Mouse (Mus musculus): Measurements from ENCODE around the gene Armc7. TPM values are rescaled to one million over a fixed set of nuclear protein-coding genes. Genes with fewer than 3 reads are reported as not detected.

Armc7 gene
- polyA plus RNA-seq, 1 experiment from 2014 or later = 5.1 TPM

- no peak for ATAC-seq (replicated peaks; ENCODE audit: insufficient number of reproducible peaks, low FRiP score, low TSS enrichment)
- peak overlapping the region; percentile 90 for H3K4me2 ChIP-seq
- H3K9me3 ChIP-seq (replicated peaks; ENCODE audit: control insufficient read depth, low read length) = no peaks in the 10 kb centered on the region
- H3K27me3 ChIP-seq (ENCODE audit: control insufficient read depth, insufficient read depth, low read length) = no peaks in the 10 kb centered on the region
- no peaks in the 10 kb centered on the region for H3K36me3 ChIP-seq (ENCODE audit: control insufficient read depth, insufficient read depth, low read length)
- peak overlapping the region; percentile 58; the same call in 1 of the 2 replicates for H3K9ac ChIP-seq (ENCODE audit: low read depth, low read length)
- H3K27ac ChIP-seq (ENCODE audit: low read depth, low read length) = peak overlapping the region; percentile 79
- WGBS (ENCODE audit: insufficient replicate concordance) = 24% methylated on average over 5 of the region's 5 CpGs
- peaks cover 66% of the 10 kb centered on the region for H3K4me1 ChIP-seq (ENCODE audit: control insufficient read depth, insufficient read depth, low read length)
- H3K4me3 ChIP-seq (ENCODE audit: low read depth, low read length) = peak overlapping the region; percentile 100
Measured at GRCm38 (mm10) chr11:115510507-115510888, 35.0 kb downstream of the Armc7 start.

- Histone ChIP-seq H3K36me3 (ENCODE audit: control insufficient read depth, insufficient read depth, low read length) (no peaks in the 10 kb centered on the region), H3K4me3 (ENCODE audit: low read depth, low read length) (peak overlapping the region; percentile 100), H3K27me3 (ENCODE audit: control insufficient read depth, insufficient read depth, low read length) (no peaks in the 10 kb centered on the region), H3K27ac (ENCODE audit: low read depth, low read length) (peak overlapping the region; percentile 79), H3K4me1 (ENCODE audit: control insufficient read depth, insufficient read depth, low read length) (peaks cover 62% of the 10 kb centered on the region), H3K9me3 (replicated peaks; ENCODE audit: control insufficient read depth, low read length) (no peaks in the 10 kb centered on the region), H3K4me2 (peak overlapping the region; percentile 90), H3K9ac (ENCODE audit: low read depth, low read length) (peak overlapping the region; percentile 0; the same call in 1 of the 2 replicates)
- no peak for ATAC-seq (replicated peaks; ENCODE audit: insufficient number of reproducible peaks, low FRiP score, low TSS enrichment)
- 66% methylated on average over 2 of the region's 2 CpGs for WGBS (ENCODE audit: insufficient replicate concordance)
Measured at GRCm38 (mm10) chr11:115511121-115511520, 35.7 kb downstream of the Armc7 start.

GRCm38 (mm10) chr11:115512004-115512403, 36.5 kb downstream of the Armc7 start:
- Histone ChIP-seq H3K4me3 (ENCODE audit: low read depth, low read length) (peak overlapping the region; percentile 100), H3K9ac (ENCODE audit: low read depth, low read length) (peak overlapping the region; percentile 97; the same call in 1 of the 2 replicates), H3K9me3 (replicated peaks; ENCODE audit: control insufficient read depth, low read length) (no peaks in the 10 kb centered on the region), H3K4me2 (peak overlapping the region; percentile 90), H3K27me3 (ENCODE audit: control insufficient read depth, insufficient read depth, low read length) (no peaks in the 10 kb centered on the region), H3K27ac (ENCODE audit: low read depth, low read length) (peak overlapping the region; percentile 89), H3K4me1 (ENCODE audit: control insufficient read depth, insufficient read depth, low read length) (peaks cover 54% of the 10 kb centered on the region), H3K36me3 (ENCODE audit: control insufficient read depth, insufficient read depth, low read length) (no peaks in the 10 kb centered on the region)
- 63% methylated on average over 3 of the region's 3 CpGs for WGBS (ENCODE audit: insufficient replicate concordance)
- no peak for ATAC-seq (replicated peaks; ENCODE audit: insufficient number of reproducible peaks, low FRiP score, low TSS enrichment)

- Histone ChIP-seq H3K4me1 (ENCODE audit: control insufficient read depth, insufficient read depth, low read length) (peaks cover 48% of the 10 kb centered on the region), H3K4me3 (ENCODE audit: low read depth, low read length) (peak overlapping the region; percentile 100), H3K27me3 (ENCODE audit: control insufficient read depth, insufficient read depth, low read length) (no peaks in the 10 kb centered on the region), H3K36me3 (ENCODE audit: control insufficient read depth, insufficient read depth, low read length) (no peaks in the 10 kb centered on the region), H3K9me3 (replicated peaks; ENCODE audit: control insufficient read depth, low read length) (no peaks in the 10 kb centered on the region), H3K4me2 (peak overlapping the region; percentile 90), H3K9ac (ENCODE audit: low read depth, low read length) (peak overlapping the region; percentile 97), H3K27ac (ENCODE audit: low read depth, low read length) (peak overlapping the region; percentile 89)
- no peak for ATAC-seq (replicated peaks; ENCODE audit: insufficient number of reproducible peaks, low FRiP score, low TSS enrichment)
- 33% methylated on average over 8 of the region's 8 CpGs for WGBS (ENCODE audit: insufficient replicate concordance)
Measured at GRCm38 (mm10) chr11:115512407-115513183, 37.1 kb downstream of the Armc7 start.

- Histone ChIP-seq H3K4me3 (ENCODE audit: low read depth, low read length) (peak overlapping the region; percentile 100), H3K27ac (ENCODE audit: low read depth, low read length) (peak overlapping the region; percentile 89), H3K4me1 (ENCODE audit: control insufficient read depth, insufficient read depth, low read length) (peaks cover 40% of the 10 kb centered on the region), H3K9ac (ENCODE audit: low read depth, low read length) (peak overlapping the region; percentile 97), H3K27me3 (ENCODE audit: control insufficient read depth, insufficient read depth, low read length) (no peaks in the 10 kb centered on the region), H3K36me3 (ENCODE audit: control insufficient read depth, insufficient read depth, low read length) (no peaks in the 10 kb centered on the region), H3K9me3 (replicated peaks; ENCODE audit: control insufficient read depth, low read length) (no peaks in the 10 kb centered on the region), H3K4me2 (peak overlapping the region; percentile 90)
- WGBS (ENCODE audit: insufficient replicate concordance) = under 1% methylated on average over 54 of the region's 57 CpGs
- ATAC-seq (replicated peaks; ENCODE audit: insufficient number of reproducible peaks, low FRiP score, low TSS enrichment) = peak; percentile 55
Measured at GRCm38 (mm10) chr11:115513271-115514237, 38.1 kb downstream of the Armc7 start.

- ATAC-seq (replicated peaks; ENCODE audit: insufficient number of reproducible peaks, low FRiP score, low TSS enrichment) = peak; percentile 94
- Histone ChIP-seq H3K9ac (ENCODE audit: low read depth, low read length) (peak within 1 kb of the TSS; percentile 97), H3K27me3 (ENCODE audit: control insufficient read depth, insufficient read depth, low read length) (no peaks in the 10 kb centered on the region), H3K36me3 (ENCODE audit: control insufficient read depth, insufficient read depth, low read length) (no peaks in the 10 kb centered on the region), H3K27ac (ENCODE audit: low read depth, low read length) (peak within 1 kb of the TSS; percentile 89), H3K4me1 (ENCODE audit: control insufficient read depth, insufficient read depth, low read length) (peaks cover 35% of the 10 kb centered on the region), H3K9me3 (replicated peaks; ENCODE audit: control insufficient read depth, low read length) (no peaks in the 10 kb centered on the region), H3K4me2 (peak within 1 kb of the TSS; percentile 90), H3K4me3 (ENCODE audit: low read depth, low read length) (peak within 1 kb of the TSS; percentile 100)
- WGBS (ENCODE audit: insufficient replicate concordance) = 0% methylated on average over 24 of the region's 24 CpGs
Measured at GRCm38 (mm10) chr11:115514238-115514663, 38.8 kb downstream of the Armc7 start, which contains the start of gene Jpt1. TSS of gene Jpt1 (minus strand) at chr11:115514387.

- Histone ChIP-seq H3K27ac (ENCODE audit: low read depth, low read length) (no peak overlapping the region), H3K4me2 (peak overlapping the region; percentile 11; the same call in 1 of the 2 replicates), H3K4me1 (ENCODE audit: control insufficient read depth, insufficient read depth, low read length) (peaks cover 32% of the 10 kb centered on the region), H3K9ac (ENCODE audit: low read depth, low read length) (no peak overlapping the region), H3K4me3 (ENCODE audit: low read depth, low read length) (no peak overlapping the region), H3K27me3 (ENCODE audit: control insufficient read depth, insufficient read depth, low read length) (no peaks in the 10 kb centered on the region), H3K9me3 (replicated peaks; ENCODE audit: control insufficient read depth, low read length) (no peaks in the 10 kb centered on the region), H3K36me3 (ENCODE audit: control insufficient read depth, insufficient read depth, low read length) (no peaks in the 10 kb centered on the region)
- no peak for ATAC-seq (replicated peaks; ENCODE audit: insufficient number of reproducible peaks, low FRiP score, low TSS enrichment)
- WGBS (ENCODE audit: insufficient replicate concordance) = 70% methylated on average over 6 of the region's 6 CpGs
Measured at GRCm38 (mm10) chr11:115515021-115515420, 39.6 kb downstream of the Armc7 start.

GRCm38 (mm10) chr11:115516942-115517341, 41.5 kb downstream of the Armc7 start:
- no peaks in the 10 kb centered on the region for H3K36me3 ChIP-seq (ENCODE audit: control insufficient read depth, insufficient read depth, low read length)
- H3K4me2 ChIP-seq = no peak overlapping the region
- peaks cover 18% of the 10 kb centered on the region for H3K4me1 ChIP-seq (ENCODE audit: control insufficient read depth, insufficient read depth, low read length)
- H3K9me3 ChIP-seq (replicated peaks; ENCODE audit: control insufficient read depth, low read length) = no peaks in the 10 kb centered on the region
- H3K27me3 ChIP-seq (ENCODE audit: control insufficient read depth, insufficient read depth, low read length) = no peaks in the 10 kb centered on the region
- no peak overlapping the region for H3K4me3 ChIP-seq (ENCODE audit: low read depth, low read length)
- H3K9ac ChIP-seq (ENCODE audit: low read depth, low read length) = no peak overlapping the region
- 80% methylated on average over 5 of the region's 5 CpGs for WGBS (ENCODE audit: insufficient replicate concordance)
- no peak overlapping the region for H3K27ac ChIP-seq (ENCODE audit: low read depth, low read length)
- ATAC-seq (replicated peaks; ENCODE audit: insufficient number of reproducible peaks, low FRiP score, low TSS enrichment) = no peak
